Mouse (Mus musculus) bone marrow, adult 2 months (tissue): ENCODE results near the gene Adgrv1.
"Not testable (repeated sequence)": the region's sequence is repeated elsewhere in the genome, so short reads cannot be mapped to it uniquely, and the experiment has no call there.

Experiments used
- CTCF ChIP-seq: fragments of 200-500 bp; IDR thresholded peaks from 2 replicates; pipeline ENCODE4 v1.5.1; 2011; ENCODE audit warnings: low read length, control low read depth; ENCODE audit not compliant: control insufficient read depth, insufficient read depth
- POLR2A ChIP-seq: fragments of 200-500 bp; IDR thresholded peaks from 2 replicates; pipeline ENCODE4 v1.6.1; 2011; ENCODE audit warnings: low read depth, mild to moderate bottlenecking, control low read depth, low read length, borderline replicate concordance; ENCODE audit not compliant: control insufficient read depth

DNA sequence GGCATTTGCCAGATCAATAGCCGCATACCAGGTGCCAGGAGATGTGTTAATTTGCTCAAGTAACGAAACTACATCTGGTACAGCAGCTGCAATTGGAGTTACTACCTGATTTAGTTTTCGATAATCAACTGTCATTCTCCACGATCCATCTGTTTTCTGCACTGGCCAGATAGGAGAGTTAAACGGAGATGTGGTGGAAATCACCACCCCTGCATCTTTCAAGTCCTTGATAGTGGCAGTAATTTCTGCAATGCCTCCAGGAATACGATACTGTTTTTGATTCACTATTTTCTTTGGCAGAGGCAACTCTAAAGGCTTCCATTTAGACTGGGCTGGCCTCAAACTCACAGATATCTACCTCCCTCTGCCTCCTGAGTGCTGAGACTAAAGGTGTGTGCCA is 17.4 kb upstream of the Adgrv1 start:
- TF ChIP-seq CTCF, POLR2A: not testable (repeated sequence)
